Mouse (Mus musculus): ENCODE data around the gene Elp1. TPM values are rescaled to one million over a fixed set of nuclear protein-coding genes. Genes with fewer than 3 reads are reported as not detected.

Elp1 gene
- polyA plus RNA-seq, 1 experiment from 2014 or later, result 85.0 TPM

Other genes with a start within 250 kb of the Elp1 start
- gene Gm26657, start 62.3 kb downstream of the Elp1 start, polyA plus RNA-seq (2016; fragmentation: Nextera tagmentation; extraction: Ambion mirVana), result not detected in 2 replicates
- not detected in 2 replicates for gene Actl7b, start 60.9 kb downstream of the Elp1 start, polyA plus RNA-seq (2016; fragmentation: Nextera tagmentation; extraction: Ambion mirVana)
- not detected in 2 replicates for gene Actl7a, start 58.9 kb downstream of the Elp1 start, polyA plus RNA-seq (2016; fragmentation: Nextera tagmentation; extraction: Ambion mirVana)
- gene Fam206a, start within 50 bp of the Elp1 start, polyA plus RNA-seq (2016; fragmentation: Nextera tagmentation; extraction: Ambion mirVana), result 21.9 and 23.9 TPM in 2 replicates
- gene Ctnnal1, start 62.9 kb upstream of the Elp1 start, polyA plus RNA-seq (2016; fragmentation: Nextera tagmentation; extraction: Ambion mirVana), result 29.4 and 30.9 TPM in 2 replicates
- gene Tmem245, start 145.1 kb upstream of the Elp1 start, polyA plus RNA-seq (2016; fragmentation: Nextera tagmentation; extraction: Ambion mirVana), result 13.2 and 13.5 TPM in 2 replicates
- 4.1 and 4.6 TPM in 2 replicates for gene Frrs1l, start 188.1 kb upstream of the Elp1 start, polyA plus RNA-seq (2016; fragmentation: Nextera tagmentation; extraction: Ambion mirVana)